Mouse (Mus musculus) left cerebral cortex, postnatal 14 days (tissue): ENCODE measurements at regions not wholly inside any gene's neighbourhood (a gene's known extent, or its start where the extent isn't known, plus 50 kb on each side); places are given as distances from the start of the nearest gene placed in this dataset.

ENCODE experiments used
- DNase-seq, 2 experiments: peaks; one replicate each; pipeline ENCODE4 v3.0.0; 2021 to 2022; ENCODE audit warnings: low spot score in 2 of 2, mixed read lengths in 1 of 2
- intact Hi-C: fragments of 180-260 bp; cut with DNase I; formaldehyde crosslinking; loops from one replicate; pipeline ENCODE4 v1.15.1; 2025

DNA sequence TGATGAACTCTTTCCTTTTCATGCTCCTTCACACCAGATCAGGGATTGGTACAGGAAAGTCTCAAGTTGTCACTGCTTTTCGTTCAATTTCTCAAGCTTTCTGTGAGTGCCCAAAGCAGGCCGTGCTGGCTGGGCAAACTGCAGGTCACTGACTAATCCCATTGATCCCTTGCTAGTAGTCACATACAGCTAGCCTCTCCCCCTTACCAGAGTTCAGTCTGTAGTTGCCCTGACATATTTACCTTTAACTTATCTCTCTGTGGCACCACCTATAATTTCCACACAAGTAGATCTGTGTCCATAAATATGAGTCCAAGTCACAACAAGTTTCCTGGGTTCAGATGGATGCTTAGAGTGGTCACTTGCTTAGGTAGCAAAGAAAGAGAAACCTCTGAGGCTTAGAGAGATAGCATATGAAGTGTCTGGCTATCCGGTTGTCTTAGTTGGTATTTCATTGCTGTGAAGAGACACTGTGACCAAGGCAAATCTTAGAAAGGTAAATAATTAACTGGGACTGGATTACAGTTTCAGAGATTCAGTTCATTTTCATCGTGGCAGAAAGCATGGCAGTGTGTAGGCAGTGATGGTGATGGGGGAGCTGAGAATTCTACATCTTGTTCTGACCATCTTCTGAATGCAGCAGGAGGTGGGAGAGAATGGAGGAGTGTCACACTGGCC lies 362.8 kb upstream of the Pcsk5 start:
- intact Hi-C loops: no loop called here
- no peak for DNase-seq

GRCm38 (mm10) chr19:18189102-18189742 lies 351.8 kb upstream of the Pcsk5 start:
- intact Hi-C loops: no loop called here
- DNase-seq: no peak

DNA sequence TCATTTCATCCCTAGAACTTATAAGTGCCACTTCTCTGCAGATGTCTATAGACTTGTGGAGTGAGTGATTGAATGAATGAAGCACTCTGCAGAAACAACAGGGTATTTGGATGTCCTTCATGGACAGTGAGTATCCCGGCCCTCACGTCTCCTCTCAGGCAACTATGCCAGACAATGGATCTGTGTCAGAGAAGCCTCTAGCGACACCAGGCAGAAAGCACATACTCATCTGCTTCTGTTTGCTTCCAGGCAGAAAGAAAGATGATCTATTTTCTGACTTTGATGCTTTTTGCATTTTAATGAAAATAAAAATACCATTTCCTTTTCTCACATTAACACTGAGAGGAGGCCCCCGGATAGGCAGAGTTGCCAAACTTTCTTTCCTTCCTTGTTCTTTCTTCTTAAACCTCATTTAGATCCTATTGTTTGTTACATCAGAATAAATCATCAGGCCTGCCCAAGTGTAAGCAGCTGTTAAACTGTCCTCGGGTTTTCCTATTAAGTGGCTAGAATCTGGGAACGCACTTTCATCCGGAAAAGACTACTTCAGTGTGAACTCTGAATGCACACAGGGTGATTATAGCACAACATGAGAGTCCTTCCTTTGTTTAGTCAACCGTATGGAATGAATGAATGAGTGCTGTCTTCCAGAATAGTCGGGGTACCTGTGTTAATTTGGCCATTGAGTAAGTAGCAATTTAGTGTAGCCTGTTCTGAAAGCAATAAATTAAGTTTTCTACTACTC lies 350.9 kb upstream of the Pcsk5 start:
- DNase-seq: peak; percentile 8 to 14
- intact Hi-C loops: no loop called here

DNA sequence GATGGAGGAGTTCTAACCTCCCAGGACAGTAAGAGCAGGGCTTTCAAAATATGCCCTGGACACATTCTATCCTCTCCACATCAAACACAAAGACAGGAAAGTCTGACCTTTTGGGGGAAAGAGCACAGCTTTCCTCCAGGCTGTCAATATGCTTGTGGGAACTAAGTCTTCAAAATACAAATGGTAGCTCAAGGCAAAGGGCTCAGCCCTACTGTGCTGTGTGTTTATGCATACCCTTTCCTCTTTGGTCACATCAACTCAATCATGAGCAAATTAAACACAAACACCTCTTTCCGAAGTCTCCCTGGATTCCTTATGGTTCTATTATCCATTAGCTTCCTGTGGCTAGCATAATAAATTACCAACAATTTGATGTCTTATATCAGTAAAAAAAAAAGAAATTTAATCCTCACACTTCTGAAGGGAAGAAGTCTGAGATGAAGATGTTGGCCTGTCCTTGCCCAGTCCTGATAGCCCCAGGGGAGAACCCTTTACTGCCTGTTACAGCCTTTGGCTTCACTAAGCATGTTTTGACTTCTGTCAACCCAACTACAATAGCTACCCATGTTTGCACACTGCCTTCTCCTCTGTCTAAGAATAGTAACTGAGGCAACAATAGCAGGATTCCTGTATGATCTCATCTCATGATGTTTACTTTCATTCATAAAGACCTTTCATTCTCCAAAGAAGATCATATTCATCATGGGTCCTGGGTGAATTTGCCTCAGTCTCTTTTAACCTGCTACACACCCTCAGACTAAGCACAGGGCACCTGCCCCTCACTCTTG lies 348.5 kb upstream of the Pcsk5 start:
- no peak for DNase-seq
- intact Hi-C loops: no loop called here

GRCm38 (mm10) chr19:18185211-18185610 lies 347.8 kb upstream of the Pcsk5 start:
- intact Hi-C loops: no loop called here
- no peak for DNase-seq

- no peak for DNase-seq
- intact Hi-C loops: no loop called here
Observed at GRCm38 (mm10) chr19:18176200-18176599, 338.8 kb upstream of the Pcsk5 start.

DNA sequence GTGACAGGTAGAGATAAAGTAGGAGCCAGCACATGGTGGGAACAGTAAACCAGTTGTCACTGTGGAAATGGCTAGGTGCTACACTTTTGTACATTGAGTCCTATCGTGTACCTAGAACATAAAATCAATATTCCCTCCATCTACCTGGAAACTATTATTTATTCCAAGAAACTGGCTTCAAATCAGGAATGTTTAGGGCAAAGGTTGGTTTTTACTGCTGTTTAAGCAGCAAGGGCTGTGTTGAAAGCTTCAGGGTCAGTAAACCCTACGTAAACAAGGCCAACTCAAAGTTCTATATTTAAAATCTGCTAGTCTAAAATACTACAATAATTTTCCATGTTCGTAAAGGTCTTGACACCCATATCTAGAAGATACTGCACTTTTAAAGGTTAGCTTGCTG lies 309.1 kb upstream of the Pcsk5 start:
- DNase-seq: no peak
- intact Hi-C loops: no loop called here

GRCm38 (mm10) chr19:18130936-18131335 lies 293.5 kb upstream of the Pcsk5 start:
- intact Hi-C loops: no loop called here
- no peak for DNase-seq

DNA sequence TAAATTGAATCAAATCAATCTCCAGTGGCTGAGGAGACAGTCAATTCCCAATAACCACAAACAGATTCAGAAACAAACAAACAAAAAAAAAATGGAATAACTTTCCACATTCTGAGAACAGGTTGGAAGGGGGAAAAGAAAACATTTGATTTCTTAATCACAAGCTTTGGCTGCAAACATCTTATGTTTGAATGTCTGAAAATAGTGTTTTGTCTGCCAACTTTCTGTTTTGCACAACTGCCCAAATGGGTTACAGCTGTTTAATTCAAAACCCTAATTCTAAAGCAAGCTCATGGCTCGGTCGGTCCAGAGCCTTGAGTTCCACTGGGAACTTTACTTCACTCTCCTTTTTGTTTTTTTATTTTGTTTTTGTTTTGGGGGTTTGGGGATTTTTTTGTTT lies 291.4 kb upstream of the Pcsk5 start:
- no peak for DNase-seq
- intact Hi-C loops: no loop called here

GRCm38 (mm10) chr19:18106236-18106635 lies 268.8 kb upstream of the Pcsk5 start:
- intact Hi-C loops: no loop called here
- no peak for DNase-seq

GRCm38 (mm10) chr19:18104590-18104989 lies 267.2 kb upstream of the Pcsk5 start:
- intact Hi-C loops: no loop called here
- DNase-seq: no peak

GRCm38 (mm10) chr19:18101423-18102341 lies 264.2 kb upstream of the Pcsk5 start:
- intact Hi-C loops: no loop called here
- DNase-seq: no peak

GRCm38 (mm10) chr19:18083312-18083711 lies 245.9 kb upstream of the Pcsk5 start:
- DNase-seq: no peak
- intact Hi-C loops: no loop called here

GRCm38 (mm10) chr19:18068919-18069318 lies 231.5 kb upstream of the Pcsk5 start:
- intact Hi-C loops: no loop called here
- no peak for DNase-seq

- intact Hi-C loops: no loop called here
- DNase-seq: no peak
Observed at GRCm38 (mm10) chr19:18067855-18068494, 230.5 kb upstream of the Pcsk5 start.

DNA sequence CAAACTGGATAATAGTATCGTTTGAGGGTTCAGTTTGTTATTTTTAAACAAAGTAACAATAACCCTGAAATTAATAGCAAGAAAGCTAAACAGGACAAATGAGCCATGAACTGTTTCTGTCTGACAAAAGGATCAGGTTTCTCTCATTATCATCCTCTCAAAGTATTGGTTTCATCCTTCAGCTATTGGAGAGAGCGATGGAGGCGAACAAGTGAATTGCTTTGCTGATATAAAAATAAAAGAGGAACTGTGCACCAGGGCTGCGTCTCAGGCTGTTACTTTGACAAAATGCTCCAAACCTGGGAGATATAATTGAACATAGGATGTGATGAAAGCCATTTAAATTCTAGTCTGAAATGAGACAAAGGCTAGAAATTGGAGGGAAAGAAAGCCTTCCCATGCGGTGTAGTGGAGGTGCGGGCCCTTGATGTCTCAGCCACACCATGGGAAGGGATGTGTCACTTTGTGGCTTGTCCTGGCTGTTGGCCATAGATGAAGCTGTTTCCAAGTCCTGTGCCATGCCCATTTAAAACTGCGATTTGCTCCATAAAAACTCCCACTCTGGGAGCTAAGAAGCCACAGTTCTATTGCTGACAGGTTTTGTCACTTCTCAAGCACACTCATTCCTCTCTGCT lies 219.9 kb upstream of the Pcsk5 start:
- DNase-seq: no peak
- intact Hi-C loops: no loop called here

GRCm38 (mm10) chr19:18056414-18057254 lies 219.2 kb upstream of the Pcsk5 start:
- intact Hi-C loops: no loop called here
- DNase-seq: no peak
